Mouse (Mus musculus): ENCODE data around the gene Olfr629.

GRCm38 (mm10) chr7:103771494-103771893 is 26.8 kb upstream of the Olfr629 start, which contains the start of gene Olfr69:
- TF ChIP-seq IRF4 (IDR thresholded peaks at IDR 0.05; ENCODE audit: low read depth, low read length) (no peak), ZMIZ1 (IDR thresholded peaks at IDR 0.05; ENCODE audit: low read depth, low read length) (no peak), EP300 (IDR thresholded peaks at IDR 0.05; ENCODE audit: low read length) (no peak)

All from CH12.LX (cell line).